Mouse (Mus musculus): ENCODE measurements around the gene Dhx35.

DNA sequence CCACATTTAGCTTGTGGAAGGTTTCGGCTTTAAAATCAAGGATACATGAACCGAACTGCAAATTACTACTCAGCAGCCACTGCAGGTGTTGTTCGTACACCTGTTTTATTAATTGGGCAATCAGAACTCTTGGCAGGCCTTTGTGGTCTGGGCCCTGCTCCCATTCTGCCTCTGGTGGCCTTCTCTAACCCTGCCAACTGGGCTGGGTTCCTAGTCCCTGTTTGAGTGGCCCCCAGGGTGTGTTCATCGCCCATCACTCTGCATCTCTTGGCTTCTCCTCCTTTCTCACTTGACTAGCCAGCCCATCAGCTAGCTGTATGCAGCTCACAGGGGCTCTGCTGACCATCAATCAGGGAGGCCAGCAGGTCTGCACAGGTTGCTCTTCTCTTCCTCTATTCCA, 17.9 kb upstream of the Dhx35 start:
- TF ChIP-seq CTCF (IDR thresholded peaks at IDR 0.05; ENCODE audit: insufficient read depth, low read depth, low read length), result no peak
- no peak for TF ChIP-seq POLR2A (IDR thresholded peaks at IDR 0.05; ENCODE audit: insufficient read depth, low read depth, low read length)
